ENCODE assay signal across 17 mouse cellular contexts in genomic region chr17:28062710-28063109, GRCm38 (mm10). TPM values are rescaled to one million over a fixed set of nuclear protein-coding genes. Genes with fewer than 3 reads are reported as not detected.
DNase-seq lines count a peak whose midpoint lies in the region; ATAC-seq and TF ChIP-seq lines count a peak whose summit lies in the region.
"Had no signal": no experiment of that assay in that cellular context is flagged by ENCODE, and none has a peak within 500 bp of the region (broad histone marks: within the 10 kb centered on the region; RNA-seq: fewer than 3 reads in every experiment).

No protein-coding gene starts in this region.

- 18% methylated on average over 7 of the region's 7 CpGs for WGBS in cerebellum, adult 2 months
- WGBS in liver, adult 2 months: 31% methylated on average over 7 of the region's 7 CpGs
- WGBS in embryonic facial prominence, embryonic 15.5 days: 58% methylated on average over 7 of the region's 7 CpGs

- no peak for TF ChIP-seq CTCF in cerebellum, adult 2 months (IDR thresholded peaks at IDR 0.05; ENCODE audit: borderline replicate concordance, insufficient read depth, low read depth, low read length)
- no peak for TF ChIP-seq CTCF in liver, adult 2 months (IDR thresholded peaks at IDR 0.05; ENCODE audit: low read depth, low read length)

- peak; percentile 49 to 58 for DNase-seq in cerebellum, adult 2 months
- no peak for DNase-seq in cerebellum, adult 8-10 months
- DNase-seq in liver, adult 2 months (ENCODE audit: extremely low read depth, low read depth, low spot score): peak; percentile 86
- DNase-seq in liver: no peak
- peak; percentile 67 to 76 for DNase-seq in cerebellum, postnatal 10 days
- no peak for DNase-seq in ovary, postnatal 36 days (ENCODE audit: low spot score)
- no peak for DNase-seq in heart, postnatal 36 days
- DNase-seq: B cell, adult 2 months; kidney, postnatal 4 days; layer of hippocampus, postnatal 36 days; lung, postnatal 14 days; right cerebral cortex, postnatal 25 days; thymus, postnatal 14 days had no signal

- no peaks in the 10 kb centered on the region for H3K27me3 ChIP-seq in cerebellum, adult 2 months (ENCODE audit: control insufficient read depth, insufficient read depth, low read length)
- H3K27me3 ChIP-seq in liver, adult 2 months (ENCODE audit: control insufficient read depth, insufficient read depth, low read length): no peaks in the 10 kb centered on the region
- no peaks in the 10 kb centered on the region for H3K27me3 ChIP-seq in embryonic facial prominence, embryonic 15.5 days

- H3K36me3 ChIP-seq in liver, adult 2 months (ENCODE audit: control insufficient read depth, insufficient read depth, low read length): no peaks in the 10 kb centered on the region
- peaks cover 20% of the 10 kb centered on the region for H3K36me3 ChIP-seq in embryonic facial prominence, embryonic 15.5 days

- no peaks in the 10 kb centered on the region for H3K79me2 ChIP-seq in liver, adult 2 months (ENCODE audit: control insufficient read depth, insufficient read depth, low read length)

- no peak for ATAC-seq in embryonic facial prominence, embryonic 15.5 days (ENCODE audit: insufficient number of reproducible peaks, low FRiP score, low TSS enrichment, low read depth)

- no peak overlapping the region for H3K9ac ChIP-seq in liver, adult 2 months (ENCODE audit: low read depth, low read length)
- H3K9ac ChIP-seq in embryonic facial prominence, embryonic 15.5 days: no peak overlapping the region
- H3K9ac ChIP-seq: heart, embryonic 12.5 days had no signal

- peaks cover 17% of the 10 kb centered on the region for H3K4me1 ChIP-seq in cerebellum, adult 2 months (ENCODE audit: control insufficient read depth, insufficient read depth, low read length)
- peaks cover 12% of the 10 kb centered on the region for H3K4me1 ChIP-seq in liver, adult 2 months (ENCODE audit: control insufficient read depth, insufficient read depth, low read length)
- H3K4me1 ChIP-seq in embryonic facial prominence, embryonic 15.5 days: peaks cover 53% of the 10 kb centered on the region

- no peak overlapping the region for H3K4me2 ChIP-seq in embryonic facial prominence, embryonic 15.5 days (replicated peaks)
- H3K4me2 ChIP-seq: heart, embryonic 12.5 days had no signal

- no peak for TF ChIP-seq POLR2A in cerebellum, adult 2 months (IDR thresholded peaks at IDR 0.05; ENCODE audit: borderline replicate concordance, insufficient read depth, low read length)
- no peak for TF ChIP-seq POLR2A in liver, adult 2 months (IDR thresholded peaks at IDR 0.05; ENCODE audit: extremely low read depth, insufficient read depth, low read length)

- intact Hi-C loops in heart, postnatal 36 days (cut with DNase I): loop anchor here (5.0 kb wide), 2 partner anchors 70 to 155 kb away; partner anchors contain the start of genes Anks1 and Taf11

- H3K4me3 ChIP-seq in cerebellum, adult 2 months (replicated peaks; ENCODE audit: insufficient read depth, low read depth, low read length): no peak overlapping the region
- no peak overlapping the region for H3K4me3 ChIP-seq in liver, adult 2 months (ENCODE audit: insufficient read depth, low read depth, low read length)
- no peak overlapping the region for H3K4me3 ChIP-seq in embryonic facial prominence, embryonic 15.5 days (replicated peaks)
- H3K4me3 ChIP-seq: heart, embryonic 12.5 days had no signal

- no peaks in the 10 kb centered on the region for H3K9me3 ChIP-seq in embryonic facial prominence, embryonic 15.5 days (replicated peaks)
- H3K9me3 ChIP-seq: heart, embryonic 12.5 days had no signal

- H3K27ac ChIP-seq in cerebellum, adult 2 months (ENCODE audit: insufficient read depth, low read length): no peak overlapping the region
- H3K27ac ChIP-seq in liver, adult 2 months (replicated peaks; ENCODE audit: insufficient read depth, low read depth, low read length): no peak overlapping the region
- peak overlapping the region; percentile 71; the same call in 1 of the 2 replicates for H3K27ac ChIP-seq in embryonic facial prominence, embryonic 15.5 days (replicated peaks)

RNA-seq across cellular contexts. Expression of gene Tcp11, which starts 17.7 kb away (rescaled TPM):
- 0.43 and 0.70 TPM in 2 replicates for polyA plus RNA-seq in cerebellum, adult 2 months (2012; rRNA removed)
- not detected in 2 replicates for total RNA-seq in liver, adult 2 months (2014; rRNA removed)
- polyA plus RNA-seq in liver, adult 2 months (2012; rRNA removed): not detected in 2 replicates
- 4.7 and 9.0 TPM in 2 replicates for polyA plus RNA-seq in embryonic facial prominence, embryonic 15.5 days (2015; fragmentation: Nextera tagmentation; extraction: Ambion mirVana)
- not detected for total RNA-seq in heart, postnatal 36 days (2021)
- total RNA-seq: adrenal gland, postnatal 36 days; heart, postnatal 25 days had no signal

Comparison
In these comparisons a context has a peak if more than half of its experiments do, and no peak if none do; other contexts are left out.
1. DNase-seq: peak in cerebellum, adult 2 months (2 of 2), liver, adult 2 months (single experiment) and cerebellum, postnatal 10 days (2 of 2); none in cerebellum, adult 8-10 months (single experiment), liver (single experiment), ovary, postnatal 36 days (single experiment) and heart, postnatal 36 days (0 of 2).